Mouse (Mus musculus) kidney, postnatal 10 days (tissue): ENCODE results near the gene Rpa3.
A peak's percentile ranks its signal among the peaks of the same experiment; 100 is the strongest.

Experiments used
- DNase-seq: peaks from one replicate; pipeline ENCODE4 v3.0.0; 2021; ENCODE audit warnings: mixed read lengths

The Rpa3 gene

DNA sequence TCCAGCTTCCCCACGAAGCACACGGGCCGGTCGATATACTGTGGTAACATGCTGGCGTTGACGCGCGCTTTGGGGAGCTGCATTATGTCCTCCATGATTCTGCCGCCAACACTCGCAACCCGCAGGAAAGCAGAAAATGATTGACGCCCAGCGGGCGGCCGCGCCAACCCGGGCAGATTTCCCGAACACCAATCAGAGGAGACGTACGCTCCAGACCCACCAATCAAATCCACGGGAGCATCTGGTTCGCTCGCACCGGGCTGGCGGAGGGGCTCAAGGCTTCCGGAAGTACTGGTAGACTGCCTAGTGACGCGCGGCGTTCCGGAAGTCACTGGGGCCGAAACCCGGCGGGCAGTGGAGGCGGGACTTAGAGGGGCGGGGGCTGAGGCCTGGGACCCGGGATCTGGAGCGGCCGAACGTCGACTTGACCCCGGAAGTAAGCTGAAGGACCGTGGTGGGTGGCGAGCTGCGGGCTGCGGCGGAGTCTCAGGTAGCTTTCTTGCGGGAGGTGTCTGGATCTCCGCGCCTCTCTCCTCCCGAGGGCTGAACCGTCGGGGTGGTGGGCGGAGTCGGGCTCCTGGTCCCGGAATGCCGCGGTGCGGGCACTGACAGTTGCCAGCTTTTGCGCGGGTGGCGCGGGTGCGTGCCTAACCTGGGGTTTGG is at the start of gene Rpa3, which contains the start of the genes Umad1 and Gm45062:
Rpa3 (minus strand) TSS at position 170 of the 663 bp plus-strand sequence.
Umad1 (plus strand) TSS at position 285 of the 663 bp plus-strand sequence.
Gm45062 (plus strand) TSS at position 447 of the 663 bp plus-strand sequence.
- DNase-seq = peak; percentile 98

DNA sequence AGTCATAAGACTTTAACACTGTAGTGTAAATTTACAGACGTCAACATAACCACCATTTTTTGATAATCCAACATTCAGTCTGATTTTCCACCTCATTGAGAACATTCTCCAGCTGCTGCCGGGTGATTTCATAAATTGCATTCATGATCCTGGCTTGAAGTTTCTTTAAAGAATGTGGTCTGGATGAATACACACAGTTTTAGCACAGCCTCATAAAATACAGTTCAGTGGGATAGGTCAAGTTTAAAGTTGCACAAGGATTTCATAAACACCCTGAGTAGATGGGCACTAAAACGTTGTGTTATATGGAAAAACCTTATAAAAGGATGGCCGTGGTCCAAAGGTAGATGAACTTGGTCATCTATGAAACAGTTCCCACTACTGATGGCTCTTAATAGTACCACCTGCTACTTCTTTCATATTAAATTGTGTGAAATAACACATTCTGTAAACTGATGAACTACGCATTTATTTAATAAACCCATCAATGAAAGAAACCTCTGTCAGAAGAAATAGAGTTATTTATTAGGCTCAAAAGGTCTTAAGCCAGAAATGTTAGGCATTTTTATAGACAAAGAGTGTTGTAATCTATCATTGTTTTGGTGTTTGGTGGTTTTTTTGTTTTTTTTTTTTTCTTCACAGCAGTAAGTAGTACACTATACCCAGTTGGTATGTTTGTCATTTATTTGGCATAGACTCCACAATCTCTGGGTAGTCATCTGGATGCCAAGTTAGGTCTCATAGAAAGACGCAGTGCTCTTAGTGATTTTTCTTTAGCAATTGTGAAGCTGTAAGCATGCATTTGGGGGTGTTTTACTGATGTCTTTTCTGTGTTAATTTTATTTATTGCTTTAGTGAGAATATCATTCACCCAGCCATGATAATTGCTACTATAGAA is 49.2 kb upstream of the Rpa3 start:
- DNase-seq = no peak

DNA sequence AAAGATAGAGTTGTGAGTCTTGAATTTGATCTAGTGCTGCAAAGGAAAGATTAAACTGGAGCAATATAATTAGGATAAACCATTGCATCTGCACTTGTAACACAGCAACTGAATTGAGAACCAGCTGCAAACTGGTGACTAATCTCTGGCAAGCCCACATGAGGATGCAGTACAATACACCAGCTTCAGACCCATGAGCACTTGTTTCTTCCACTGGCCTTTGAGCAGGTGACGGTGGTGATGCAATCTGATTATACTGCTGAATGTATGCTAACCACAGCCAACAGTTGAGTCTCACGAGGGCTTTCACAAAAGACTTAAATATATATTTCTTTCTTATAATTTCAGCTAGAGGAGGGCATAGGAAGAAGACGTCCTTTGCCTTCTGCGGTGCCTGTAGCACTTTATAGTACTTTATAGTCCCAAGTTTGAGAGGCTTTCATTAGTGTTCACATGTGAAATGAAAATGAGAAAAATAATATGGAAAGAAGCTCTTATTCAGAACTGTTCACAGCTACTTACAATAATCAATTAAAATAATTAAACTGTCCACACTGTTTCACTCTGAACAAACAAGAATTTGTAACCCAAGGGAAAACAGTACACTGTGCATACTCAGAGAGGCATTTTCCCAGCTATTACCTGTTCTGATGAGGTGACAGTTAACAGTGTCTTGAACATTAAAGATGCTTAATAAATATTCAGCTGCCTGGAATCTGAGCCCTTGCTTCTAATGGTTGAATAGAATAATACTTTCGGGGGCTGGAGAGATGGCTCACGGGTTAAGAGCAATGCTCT is 40.3 kb upstream of the Rpa3 start:
- no peak for DNase-seq

DNA sequence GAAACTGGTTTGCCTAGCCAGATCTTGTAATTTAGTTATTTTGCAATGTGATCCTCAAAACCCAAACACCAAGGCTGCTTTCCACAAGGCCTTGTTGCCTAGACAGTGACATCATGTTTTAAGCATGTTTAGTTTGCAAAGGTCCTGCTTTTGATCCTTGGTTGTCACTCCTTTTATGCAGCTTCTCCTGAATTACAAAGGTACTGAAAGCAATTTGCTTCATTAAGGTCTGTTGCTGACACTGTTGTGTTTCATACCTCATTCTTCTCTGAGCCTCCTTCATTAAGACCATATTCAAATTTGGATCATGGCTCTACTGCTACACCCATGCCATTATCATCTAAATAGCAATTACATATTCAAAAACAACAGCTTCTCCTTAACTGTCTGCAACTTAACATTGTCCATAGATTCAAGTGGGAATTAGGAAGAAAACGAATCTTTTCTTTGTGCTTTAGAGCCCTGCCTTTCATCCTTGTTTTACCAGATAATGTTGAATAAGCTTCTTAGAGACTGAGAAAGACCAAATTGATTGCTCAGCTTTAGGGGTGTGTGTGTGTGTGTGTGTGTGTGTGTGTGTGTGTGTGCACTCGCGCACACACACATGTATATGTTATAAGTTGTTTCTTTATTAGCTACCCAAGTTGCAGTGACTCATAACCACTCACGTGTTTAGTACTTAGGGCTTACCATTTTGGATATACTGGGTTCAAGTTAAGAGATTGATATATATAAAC is 35.2 kb upstream of the Rpa3 start:
- no peak for DNase-seq

DNA sequence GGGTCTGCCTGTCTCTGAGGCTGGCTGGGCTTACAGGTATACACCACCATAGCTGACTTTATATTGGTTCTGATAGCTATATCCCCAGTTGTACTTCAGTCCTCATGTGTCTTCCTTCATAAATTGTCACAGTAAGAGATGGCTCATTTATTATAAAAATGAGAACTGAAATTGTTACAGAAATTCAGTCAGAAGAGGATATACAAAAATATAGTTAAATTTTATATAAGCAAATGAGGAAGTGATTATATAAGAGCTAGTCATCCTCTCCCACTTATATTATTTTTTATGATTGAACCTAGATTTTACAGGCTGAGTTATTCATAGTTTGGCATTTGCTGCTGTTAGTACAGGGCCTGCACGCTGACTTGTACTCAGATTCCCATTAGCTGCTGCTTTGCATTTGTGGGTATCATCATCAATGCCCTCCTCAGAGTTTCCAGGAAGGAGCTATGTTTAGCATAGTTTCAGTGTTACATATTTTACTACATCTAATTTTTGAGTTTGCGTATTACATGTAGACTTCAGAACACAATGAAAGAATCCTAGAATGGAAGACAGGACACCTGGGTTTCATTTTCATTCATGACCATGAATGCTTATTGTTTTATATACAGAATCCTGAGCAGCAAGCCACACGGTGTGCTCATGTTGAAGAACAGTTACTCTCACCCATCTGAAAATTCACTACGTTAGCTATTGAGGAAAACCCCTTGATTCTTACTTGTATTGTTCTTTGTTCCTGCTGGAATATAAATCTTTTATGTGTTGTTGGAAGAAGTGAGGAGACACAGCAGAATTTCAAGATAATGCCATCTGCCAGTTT is 30.0 kb upstream of the Rpa3 start:
- no peak for DNase-seq

DNA sequence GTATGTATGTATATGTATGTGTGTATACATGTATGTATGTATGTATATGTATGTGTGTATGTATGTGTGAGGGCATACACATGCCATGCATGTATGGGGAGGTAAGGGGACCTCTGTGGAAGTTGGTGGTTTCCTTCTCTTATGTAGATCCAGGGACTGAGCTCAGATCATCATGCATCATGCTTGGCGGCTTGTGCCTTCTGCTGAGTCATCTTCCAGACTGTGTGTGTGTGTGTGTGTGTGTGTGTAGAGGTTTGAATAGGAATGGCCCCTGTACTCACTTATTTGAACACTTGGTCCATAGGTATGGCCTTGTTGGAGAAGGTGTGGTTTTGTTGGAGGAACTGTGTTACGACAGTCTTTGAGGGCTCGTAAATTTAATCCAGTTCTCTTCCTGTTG is 27.2 kb upstream of the Rpa3 start:
- DNase-seq = no peak

DNA sequence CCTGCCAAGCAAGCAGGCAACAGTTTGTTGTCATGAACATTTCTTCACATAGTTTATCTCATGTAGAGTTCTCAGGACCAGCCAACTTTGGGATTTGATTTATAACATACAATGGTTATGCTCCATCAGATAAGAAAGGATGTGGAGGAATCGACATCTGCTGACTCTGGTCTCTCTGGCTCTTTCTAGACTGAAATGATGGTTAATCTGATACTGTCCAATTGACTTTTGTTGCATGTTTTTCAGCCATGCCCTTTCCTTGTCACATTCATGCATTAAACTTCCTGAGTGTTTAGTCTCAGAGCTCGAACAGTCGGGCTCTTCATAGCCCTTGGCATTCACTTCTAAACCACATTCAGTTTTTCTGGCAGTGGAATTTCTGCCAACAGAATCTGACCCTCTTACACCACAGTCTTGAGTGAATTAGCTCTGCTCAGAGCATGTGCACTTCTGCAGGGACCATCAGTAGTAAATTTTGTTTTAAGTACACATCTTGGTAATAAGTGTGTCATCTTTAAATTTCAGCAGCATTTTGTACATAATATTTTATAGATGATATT is 26.5 kb upstream of the Rpa3 start:
- no peak for DNase-seq

DNA sequence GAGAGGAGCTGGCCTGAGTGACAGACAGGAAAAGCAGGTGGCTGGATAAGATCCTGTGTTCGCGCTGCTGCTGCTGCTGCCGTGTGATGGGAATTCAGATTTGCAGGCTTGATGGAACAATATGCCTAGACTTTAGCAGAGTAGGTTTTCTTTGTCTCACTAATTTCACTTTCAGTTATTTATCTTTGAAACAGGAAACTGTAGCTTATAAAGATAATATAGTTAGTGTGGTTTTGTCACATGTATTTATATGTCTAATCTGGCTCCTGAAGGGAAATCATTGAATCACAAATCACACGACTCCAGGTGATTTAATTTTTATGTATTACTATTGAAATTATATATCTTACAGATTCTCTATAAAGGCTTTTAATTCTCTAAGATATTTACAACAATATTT is 24.3 kb upstream of the Rpa3 start:
- DNase-seq = no peak

DNA sequence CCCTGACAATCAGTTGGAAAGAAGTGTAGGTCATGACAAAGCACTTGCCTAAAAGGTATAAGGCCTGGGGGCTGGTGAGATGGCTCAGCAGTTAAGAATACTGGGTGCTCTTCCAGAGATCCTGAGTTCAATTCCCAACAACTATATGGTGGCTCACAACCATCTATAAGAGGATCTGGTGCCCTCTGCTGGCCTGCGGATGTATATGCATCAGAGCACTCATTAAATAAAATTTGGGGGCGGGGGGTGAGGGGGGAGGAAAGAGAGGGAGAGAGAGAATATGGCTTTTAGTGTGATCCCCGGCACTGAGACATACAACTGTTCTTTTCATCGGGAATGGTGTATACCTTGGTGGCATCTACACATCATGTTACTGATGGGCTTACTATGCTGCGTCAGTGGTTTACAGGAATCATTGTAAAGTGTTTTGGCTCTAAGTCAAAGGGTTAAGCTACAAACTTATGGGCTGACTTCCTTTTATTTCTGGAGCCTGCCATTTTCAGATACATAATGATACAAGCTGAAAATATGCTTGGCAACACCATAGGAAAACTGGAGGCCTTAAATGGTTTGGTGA is 19.5 kb upstream of the Rpa3 start:
- no peak for DNase-seq

DNA sequence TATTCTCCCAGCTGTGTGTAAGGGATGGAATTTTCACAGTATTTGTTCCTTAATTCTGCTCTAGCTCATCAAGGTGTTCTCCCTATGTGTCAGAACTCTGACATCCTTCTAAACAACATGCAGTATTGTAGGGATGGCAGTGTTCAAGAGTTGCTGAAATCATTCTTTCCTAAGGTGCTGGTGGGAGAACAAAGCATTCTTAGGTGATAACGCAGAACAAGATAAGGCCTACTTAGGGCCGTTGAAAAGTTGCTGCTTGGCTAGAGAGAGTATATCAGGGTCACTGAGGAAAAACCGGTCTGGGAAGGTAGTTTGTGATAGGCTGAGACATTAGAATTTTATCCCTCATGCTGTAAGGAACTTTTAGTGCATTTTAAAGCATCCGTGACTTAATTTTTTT is 17.5 kb upstream of the Rpa3 start:
- no peak for DNase-seq

DNA sequence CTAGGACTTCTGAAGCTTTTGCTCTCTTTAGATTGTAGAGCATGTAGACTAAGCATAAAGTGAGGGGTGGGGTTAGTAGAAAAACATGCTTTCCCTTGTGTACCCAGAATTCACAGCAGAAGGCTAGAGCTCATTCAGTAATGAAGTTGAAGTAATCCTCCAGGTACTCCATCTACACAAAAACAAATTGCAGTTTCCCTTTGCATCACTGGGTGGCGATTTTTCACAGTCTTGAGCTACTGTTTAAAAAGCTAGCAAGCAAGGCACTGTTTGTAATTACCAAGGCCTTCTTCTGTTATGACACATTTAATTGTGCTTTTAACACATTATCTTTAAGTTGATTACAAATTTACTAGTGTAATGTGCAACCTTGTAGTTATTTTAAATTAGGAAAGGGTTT is 16.1 kb upstream of the Rpa3 start:
- DNase-seq = peak; percentile 80

DNA sequence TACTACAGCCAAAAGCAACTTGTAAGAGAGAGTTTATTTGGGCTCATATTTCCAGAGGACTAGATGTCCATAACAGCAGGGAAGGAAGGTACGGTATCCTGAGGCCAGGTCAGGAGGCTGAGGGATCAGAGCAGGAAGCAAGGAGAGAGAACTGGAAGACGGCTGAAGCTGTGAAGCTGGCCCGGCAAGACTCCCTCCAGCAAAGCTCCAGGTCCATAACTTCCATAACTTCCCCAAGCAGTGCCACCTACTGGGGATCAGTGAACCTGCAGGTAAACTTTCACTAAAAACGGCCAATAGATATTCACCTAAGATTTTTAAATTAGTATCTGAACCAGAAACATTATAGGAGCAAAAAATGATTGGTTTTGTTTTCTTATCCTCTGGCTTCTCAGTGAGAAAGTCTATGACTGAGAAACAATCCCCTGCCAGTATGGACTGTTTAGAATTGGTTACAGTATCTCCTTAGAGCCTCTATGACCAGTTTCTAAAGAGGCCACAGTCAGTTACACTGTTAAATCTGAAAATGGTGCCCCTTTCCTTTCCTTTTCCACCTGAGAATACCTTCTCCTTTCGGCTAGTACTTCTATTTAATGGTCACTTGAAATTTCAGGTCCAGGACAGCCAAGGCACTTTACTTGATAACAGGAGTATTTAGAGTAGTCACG is 15.5 kb upstream of the Rpa3 start:
- DNase-seq = peak; percentile 71

DNA sequence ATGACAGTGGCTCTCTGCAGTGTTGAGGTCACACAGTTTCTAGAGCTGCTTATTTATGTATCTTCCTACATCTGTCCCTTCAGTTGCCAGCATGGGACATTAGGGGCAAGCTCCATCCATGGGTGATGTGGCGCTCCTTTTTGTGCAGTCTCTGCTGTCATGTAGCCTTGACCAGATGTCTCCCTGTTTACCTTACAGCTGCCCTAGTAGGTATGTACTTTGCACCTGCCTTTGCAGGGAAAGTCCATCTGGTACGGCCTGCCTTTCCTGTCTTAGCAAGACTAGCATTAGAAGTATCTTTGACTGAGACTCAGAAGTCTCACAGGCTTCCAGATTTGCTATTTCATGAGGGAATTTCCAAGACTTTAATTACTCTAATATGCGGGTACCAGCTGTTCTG is 12.1 kb upstream of the Rpa3 start:
- DNase-seq = no peak

DNA sequence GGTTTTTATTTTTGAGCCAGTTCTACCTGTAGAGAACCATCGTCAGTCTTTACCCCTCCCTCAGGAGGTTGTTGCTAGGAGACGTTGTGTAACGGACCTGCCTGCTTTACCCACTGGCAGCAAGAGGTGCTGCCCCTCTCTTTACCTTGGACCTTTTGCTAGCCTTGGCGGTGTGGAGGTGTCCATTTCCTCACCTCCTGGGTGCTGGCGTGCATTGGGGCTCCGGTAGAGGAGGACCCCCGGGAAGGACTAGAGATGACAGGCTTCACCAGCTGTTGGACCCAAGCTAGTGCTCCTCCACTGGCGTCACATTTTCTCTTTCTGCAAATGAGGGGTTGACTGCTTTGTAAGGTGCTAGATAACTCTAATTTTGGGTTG is 683 bp upstream of the Rpa3 start:
- DNase-seq = no peak

DNA sequence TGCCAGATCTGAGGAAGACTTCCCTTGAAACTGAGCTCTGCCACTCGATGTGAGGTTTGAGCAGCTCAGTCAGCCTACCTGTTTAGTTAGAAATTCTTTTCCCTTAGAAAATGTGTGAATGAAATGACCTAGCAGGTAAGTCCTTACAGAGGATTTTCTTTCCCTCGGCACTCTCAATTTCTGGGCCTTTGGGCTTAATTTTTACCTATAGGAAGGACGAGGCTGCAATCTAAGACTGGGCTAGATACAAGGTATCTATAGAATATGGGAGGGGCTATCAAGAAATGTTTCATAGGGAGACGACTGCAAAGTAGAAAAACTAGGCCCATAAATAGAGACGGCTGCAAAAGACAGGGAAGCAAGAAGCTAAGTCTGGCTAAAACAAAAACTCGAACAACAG is 657 bp downstream of the Rpa3 start:
- no peak for DNase-seq

DNA sequence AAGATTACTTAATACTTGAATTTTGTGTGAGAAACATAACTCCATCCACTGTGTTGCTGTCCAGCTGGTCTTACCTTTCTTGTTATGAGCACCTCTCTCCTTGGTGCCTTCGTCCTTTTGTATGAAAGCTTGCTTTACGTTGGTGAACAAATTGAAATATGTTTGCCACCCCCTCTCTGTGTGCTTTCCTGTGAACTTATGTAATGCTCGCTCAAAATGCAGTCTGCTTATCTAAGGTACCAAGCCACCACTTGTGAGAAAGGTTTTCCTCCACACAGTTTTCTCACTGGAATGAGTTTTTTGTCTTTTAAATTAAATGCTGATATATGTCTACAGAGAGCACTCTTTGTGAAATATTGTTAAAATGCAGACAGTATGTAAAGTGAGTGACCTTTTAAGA is 30.4 kb downstream of the Rpa3 start:
- DNase-seq = no peak

DNA sequence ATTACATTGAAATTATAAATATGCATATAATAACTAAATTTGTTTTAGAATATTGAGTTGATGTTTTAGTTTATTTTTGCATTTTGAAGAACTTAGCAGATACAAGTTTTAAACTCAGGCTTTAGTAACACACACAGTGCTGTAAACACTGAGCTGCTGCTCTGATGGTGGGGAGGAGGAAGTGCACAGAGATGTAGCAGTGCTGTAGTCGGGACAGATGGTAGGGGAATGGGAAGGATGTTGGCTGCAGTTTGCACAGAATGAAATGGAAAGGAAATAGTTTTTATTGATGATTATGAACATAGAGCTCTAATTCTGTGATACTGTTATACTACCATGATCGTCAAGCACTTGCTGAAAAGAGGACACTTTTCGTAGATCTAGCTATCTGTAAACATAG is 31.9 kb downstream of the Rpa3 start:
- no peak for DNase-seq

DNA sequence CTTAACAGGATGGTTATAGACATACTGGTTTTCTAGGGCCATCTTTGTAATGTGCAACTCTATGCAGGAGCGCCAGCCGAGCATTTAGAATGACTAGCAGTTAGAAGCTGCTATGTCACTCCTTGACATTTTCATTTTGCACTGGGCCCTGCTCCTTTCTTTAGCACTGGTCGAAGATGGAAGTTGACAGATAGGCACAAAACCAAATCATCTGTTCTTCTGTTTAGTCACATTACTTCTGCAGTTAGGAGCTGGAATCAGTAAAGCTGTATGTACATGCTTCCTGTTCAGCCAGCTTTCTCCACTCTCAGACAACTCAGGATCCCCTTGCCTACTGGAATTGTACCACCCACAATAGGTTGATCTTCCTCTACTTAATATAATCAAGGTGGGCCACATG is 48.3 kb downstream of the Rpa3 start:
- no peak for DNase-seq

DNA sequence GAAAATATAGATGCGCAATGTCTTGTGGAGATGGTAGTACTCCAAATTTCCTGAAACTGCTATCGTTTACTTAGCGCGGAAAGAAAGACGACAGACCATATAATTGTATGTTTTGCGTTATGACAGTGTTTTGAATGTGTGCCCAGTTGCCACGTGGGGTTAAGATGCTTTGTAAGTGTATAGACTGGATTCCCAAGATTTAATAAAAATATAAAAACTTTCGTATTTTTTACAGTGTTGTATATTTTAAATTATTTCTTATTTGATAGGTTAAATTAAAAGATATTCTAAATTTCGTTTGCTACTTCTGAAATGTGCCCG is 49.1 kb downstream of the Rpa3 start:
- peak; percentile 35 for DNase-seq

DNA sequence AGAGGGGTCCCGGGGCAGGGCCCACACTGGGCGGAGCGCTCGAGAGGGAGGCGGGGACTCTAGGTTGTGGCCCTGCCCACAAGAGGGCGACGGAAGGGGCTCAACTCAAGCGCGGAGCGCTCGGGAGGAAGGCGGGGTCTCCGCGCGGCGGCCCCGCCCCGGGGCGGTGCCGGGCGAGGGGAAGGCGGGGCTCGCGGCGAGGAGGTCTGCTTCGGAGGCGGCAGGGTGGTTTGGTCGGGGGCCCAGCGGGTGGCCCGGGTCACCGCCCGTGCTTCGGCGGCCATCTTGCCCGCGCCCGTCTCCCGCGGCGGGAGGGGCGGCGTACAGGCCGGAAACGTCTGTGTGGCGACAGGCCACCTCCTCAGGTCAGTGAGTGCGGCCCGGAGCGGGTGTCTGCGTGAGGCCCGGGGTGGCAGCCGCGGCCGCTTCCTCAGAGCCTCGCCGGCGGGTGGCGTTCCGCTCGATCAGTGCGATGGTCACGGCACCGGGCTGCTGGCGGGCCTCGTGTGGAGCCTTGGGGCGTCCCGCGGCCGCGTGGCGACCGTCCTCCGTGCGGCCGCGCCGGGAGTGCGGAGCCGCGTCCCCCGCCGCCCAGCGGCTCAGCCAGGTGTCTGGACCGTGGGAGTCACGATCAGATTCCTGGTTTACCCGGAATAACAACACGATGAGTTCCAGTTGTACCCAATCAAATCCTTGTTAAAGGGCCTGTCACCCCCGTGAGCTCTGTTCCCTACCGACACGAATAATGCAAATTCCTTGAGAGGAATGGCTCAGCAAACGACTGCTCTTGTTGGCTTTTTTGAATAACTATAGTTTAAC is 49.7 kb downstream of the Rpa3 start, which contains the start of gene Mios:
Mios (plus strand) TSS at position 176 of the 819 bp plus-strand sequence.
- DNase-seq = peak; percentile 93
